Mouse (Mus musculus): ENCODE results near the gene Cfap298.

Gene Cfap298

GRCm38 (mm10) chr16:90934687-90935328 lies at the start of gene Cfap298:
TSS of gene Cfap298 (minus strand) at chr16:90935114.
- DNase-seq (ENCODE audit: inconsistent age in 2 of 2, low spot score in 1 of 2) = peak; percentile 95 to 98

DNA sequence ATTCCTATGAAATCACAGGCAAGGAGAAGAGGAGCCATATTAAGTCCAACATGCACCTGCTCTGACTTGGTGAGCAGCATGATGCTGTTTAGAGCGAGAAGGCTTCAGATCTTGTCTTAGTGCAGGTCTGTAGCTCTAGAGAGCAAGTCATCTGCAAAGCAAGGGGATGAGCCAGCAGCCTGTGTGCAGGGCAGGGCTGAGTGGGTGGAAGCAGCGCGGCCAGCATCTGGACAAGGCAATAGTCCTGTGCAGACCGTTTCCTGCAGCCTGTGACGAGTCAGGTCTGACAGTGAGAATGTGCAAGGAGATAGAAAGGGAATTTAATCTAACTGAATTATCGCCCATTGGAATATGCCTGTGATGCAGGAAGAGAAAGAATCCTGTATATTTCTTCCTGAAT lies 36.1 kb upstream of the Cfap298 start:
- DNase-seq (ENCODE audit: inconsistent age in 2 of 2, low spot score in 1 of 2) = no peak

- no peak for DNase-seq (ENCODE audit: inconsistent age in 2 of 2, low spot score in 1 of 2)
These were observed 31.3 kb upstream of the Cfap298 start for GRCm38 (mm10) chr16:90966241-90966640.

GRCm38 (mm10) chr16:90964302-90964701 lies 29.4 kb upstream of the Cfap298 start:
- no peak for DNase-seq (ENCODE audit: inconsistent age in 2 of 2, low spot score in 1 of 2)

DNA sequence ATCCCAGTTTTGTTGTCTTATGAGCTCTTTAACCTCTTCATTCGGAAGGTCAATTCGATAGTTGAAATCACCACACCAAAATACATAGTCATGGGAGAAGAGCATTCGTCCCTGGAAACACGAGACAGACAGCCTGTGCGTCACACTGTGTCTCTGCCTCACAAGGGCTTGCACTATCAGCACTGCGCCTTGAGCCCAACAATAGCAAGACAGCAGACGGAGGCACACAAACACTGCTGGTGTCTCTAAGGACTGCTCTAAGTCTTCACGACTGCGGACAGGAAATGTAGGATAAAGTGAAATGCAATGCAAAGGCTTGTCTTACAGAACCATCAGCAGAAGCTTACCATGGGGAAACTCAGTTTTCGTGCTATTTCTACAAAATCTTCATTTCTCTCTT lies 29.0 kb upstream of the Cfap298 start:
- DNase-seq (ENCODE audit: inconsistent age in 2 of 2, low spot score in 1 of 2) = no peak

GRCm38 (mm10) chr16:90963231-90963630 lies 28.3 kb upstream of the Cfap298 start:
- DNase-seq (ENCODE audit: inconsistent age in 2 of 2, low spot score in 1 of 2) = no peak

DNA sequence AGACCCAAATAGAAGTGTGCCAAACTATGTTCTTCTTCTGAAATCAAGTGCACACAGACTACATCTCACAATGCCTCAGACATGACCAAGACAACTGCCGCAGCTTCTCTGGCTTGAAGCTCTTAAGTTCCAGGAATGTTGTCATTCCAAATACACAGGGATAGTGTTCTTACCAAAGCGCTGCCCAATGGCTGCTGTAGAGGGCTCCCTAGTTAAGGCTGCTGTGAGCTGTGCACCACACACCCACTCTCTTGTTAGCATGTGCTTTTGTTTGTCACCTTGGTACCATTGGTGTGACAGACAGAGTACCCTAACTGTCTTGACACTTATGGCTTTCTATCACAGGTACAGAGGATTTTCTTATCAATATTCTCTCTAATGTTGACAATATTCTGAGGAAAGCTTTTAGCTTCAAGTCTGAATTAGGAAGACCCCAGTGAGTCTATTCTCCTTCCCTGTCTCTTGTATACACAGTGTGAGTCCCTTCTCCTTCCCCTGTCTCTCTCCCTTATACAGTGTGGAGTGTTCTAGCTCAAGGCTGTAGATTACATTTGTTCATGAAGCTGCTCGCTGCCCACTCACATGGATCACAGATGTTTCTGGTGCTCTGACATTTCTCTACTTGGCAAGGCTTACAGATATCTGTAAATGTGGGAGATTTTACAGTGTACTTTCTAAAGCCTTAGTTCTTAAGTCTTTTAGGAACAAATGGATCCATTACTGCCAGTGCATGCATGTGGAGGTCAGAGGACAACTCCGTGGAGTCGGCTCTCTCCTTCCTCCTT lies 23.6 kb upstream of the Cfap298 start:
- no peak for DNase-seq (ENCODE audit: inconsistent age in 2 of 2, low spot score in 1 of 2)

DNA sequence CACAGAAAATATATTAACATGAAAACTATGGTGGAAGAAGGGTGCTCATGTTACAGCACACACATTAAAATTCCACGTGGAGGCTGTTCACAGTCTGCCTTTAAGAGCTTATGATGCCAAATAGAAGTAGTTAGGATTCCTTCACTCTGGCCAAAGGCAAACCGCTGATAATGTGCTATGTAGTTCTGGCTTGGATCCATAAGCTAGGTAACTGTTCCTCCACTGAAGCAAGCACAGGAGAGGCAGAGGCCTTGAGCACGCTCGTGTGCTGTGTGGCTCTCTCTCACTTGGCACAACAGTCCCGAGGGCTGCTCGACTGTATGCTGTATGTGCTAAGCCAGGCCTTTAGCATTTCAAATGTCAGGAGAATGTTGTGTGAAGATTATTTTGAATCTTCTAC lies 20.6 kb upstream of the Cfap298 start:
- DNase-seq (ENCODE audit: inconsistent age in 2 of 2, low spot score in 1 of 2) = no peak

DNA sequence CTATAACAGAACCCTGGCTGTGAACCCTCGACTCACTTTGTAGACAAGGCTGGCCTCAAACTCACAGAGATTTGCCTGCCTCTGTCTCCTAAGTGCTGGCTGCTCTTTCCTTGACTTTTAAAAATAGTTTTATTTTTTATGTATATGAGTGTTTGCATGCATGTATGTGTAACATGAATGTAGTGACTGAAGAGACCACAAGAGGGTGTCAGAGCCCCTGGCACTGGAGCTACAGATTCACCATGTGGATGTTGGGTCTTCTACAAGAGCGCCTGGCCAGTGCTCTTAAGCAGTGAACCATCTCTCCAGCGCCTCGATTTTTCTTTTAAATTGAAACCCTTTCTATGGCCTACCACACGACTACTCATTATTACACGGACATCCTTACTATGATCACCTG lies 18.9 kb upstream of the Cfap298 start:
- no peak for DNase-seq (ENCODE audit: inconsistent age in 2 of 2, low spot score in 1 of 2)

GRCm38 (mm10) chr16:90953147-90953546 lies 18.2 kb upstream of the Cfap298 start:
- no peak for DNase-seq (ENCODE audit: inconsistent age in 2 of 2, low spot score in 1 of 2)

DNA sequence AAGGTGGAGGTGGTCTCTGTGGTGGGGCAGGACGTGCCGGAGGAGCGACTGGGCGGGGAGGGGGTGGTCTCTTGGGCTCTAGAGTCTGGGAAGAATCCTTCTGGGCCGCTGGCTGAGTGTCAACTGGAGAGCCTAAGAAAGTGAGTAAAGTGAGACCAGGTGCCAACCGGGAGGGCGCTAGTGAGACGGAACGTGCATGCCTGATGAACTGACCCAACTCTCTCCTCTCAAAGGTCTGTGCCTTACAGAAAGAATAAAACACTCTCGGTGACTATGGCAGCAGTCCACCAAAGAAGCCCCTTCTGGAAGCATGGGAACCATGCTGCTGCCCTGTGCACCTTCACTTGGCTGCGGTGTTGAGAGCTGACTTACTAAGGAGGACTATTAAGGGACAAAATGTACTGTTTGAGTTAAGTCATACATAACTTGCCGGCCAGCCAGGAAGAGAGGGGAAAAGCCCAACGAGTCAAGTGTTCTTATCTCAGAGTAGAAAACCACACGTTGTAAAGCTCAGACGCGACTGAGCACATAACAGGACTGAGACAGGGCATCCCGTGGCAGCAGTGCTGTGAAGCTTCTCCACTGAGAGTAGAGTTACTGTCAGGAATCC lies 15.5 kb upstream of the Cfap298 start:
- DNase-seq (ENCODE audit: inconsistent age in 2 of 2, low spot score in 1 of 2) = no peak

- DNase-seq (ENCODE audit: inconsistent age in 2 of 2, low spot score in 1 of 2) = no peak
These were observed 12.1 kb upstream of the Cfap298 start for GRCm38 (mm10) chr16:90946977-90947376.

DNA sequence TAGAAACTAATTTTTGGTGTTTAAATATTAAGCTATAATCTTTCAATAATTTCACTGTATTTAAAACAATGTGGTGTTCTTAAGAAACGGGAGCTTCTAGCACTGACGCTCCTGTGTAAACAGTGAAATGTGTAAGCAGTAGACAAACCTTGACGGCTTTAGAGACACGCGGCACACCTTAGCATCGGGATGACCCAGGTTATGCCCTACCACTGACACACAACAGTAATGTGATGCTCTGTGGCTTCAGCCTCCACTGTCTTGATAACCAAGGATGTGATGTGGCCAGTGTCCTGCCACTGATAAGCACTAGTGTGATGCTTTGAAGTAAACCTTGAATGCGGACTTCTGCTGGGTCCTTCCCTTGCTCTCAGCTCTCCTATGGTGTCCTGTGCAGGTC lies 6.3 kb upstream of the Cfap298 start:
- no peak for DNase-seq (ENCODE audit: inconsistent age in 2 of 2, low spot score in 1 of 2)

DNA sequence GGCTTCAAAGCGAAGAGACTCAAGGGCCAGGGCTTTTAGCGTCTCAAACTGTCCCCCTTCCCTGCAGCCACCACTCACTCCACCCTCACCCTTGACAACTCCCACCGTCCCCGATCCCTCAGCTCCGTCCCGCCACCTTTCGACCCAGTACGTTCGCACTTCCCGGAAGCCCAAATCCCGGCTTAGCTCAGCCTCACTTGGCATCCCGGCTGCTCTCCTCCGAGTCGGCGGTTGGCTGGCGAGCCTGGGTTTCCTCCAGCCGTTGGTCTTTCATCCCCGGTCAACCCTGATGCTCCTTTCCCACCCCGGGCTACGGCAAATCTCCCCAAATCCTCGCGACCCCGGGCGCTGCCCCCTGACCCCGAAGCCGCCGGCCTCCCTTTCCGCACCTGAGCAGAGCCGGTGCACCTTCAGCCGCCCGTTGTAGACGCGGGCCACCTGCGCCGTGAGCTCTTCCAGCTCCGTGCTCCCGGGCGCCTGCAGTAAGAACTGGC lies 674 bp downstream of the Cfap298 start:
- peak; percentile 76 to 92 for DNase-seq (ENCODE audit: inconsistent age in 2 of 2, low spot score in 1 of 2)

DNA sequence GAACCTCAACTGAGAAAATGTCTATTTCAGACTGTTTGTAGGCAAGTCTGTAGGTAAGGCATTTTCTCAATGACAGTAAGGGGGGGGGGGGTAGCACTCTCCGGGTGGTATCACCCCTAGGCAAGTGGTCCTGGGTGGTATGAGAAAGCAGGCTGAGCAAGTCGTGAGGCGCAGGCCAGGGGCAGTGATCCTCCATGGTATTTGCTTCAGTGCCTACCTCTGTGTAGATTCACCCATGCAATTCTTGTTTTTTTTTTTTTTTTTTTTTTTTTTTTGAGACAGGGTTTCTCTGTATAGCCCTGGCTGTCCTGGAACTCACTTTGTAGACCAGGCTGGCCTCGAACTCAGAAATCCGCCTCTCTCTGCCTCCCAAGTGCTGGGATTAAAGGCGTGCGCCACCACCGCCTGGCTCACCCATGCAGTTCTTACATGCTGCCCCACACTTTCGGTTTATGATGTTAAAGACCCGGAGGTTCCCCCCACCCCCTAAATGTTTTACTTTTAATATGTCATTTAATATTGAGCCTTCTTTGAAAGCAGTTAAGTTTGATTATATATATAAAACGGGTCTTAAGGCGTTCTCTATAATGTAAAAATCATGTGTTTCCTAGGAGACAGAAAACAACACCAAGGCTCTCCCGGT lies 1.3 kb downstream of the Cfap298 start:
- DNase-seq (ENCODE audit: inconsistent age in 2 of 2, low spot score in 1 of 2) = no peak

- no peak for DNase-seq (ENCODE audit: inconsistent age in 2 of 2, low spot score in 1 of 2)
These were observed 7.5 kb downstream of the Cfap298 start for GRCm38 (mm10) chr16:90927446-90927845.

- DNase-seq (ENCODE audit: inconsistent age in 2 of 2, low spot score in 1 of 2) = peak; percentile 78 to 92
These were observed 9.5 kb downstream of the Cfap298 start for GRCm38 (mm10) chr16:90925461-90925860.

DNA sequence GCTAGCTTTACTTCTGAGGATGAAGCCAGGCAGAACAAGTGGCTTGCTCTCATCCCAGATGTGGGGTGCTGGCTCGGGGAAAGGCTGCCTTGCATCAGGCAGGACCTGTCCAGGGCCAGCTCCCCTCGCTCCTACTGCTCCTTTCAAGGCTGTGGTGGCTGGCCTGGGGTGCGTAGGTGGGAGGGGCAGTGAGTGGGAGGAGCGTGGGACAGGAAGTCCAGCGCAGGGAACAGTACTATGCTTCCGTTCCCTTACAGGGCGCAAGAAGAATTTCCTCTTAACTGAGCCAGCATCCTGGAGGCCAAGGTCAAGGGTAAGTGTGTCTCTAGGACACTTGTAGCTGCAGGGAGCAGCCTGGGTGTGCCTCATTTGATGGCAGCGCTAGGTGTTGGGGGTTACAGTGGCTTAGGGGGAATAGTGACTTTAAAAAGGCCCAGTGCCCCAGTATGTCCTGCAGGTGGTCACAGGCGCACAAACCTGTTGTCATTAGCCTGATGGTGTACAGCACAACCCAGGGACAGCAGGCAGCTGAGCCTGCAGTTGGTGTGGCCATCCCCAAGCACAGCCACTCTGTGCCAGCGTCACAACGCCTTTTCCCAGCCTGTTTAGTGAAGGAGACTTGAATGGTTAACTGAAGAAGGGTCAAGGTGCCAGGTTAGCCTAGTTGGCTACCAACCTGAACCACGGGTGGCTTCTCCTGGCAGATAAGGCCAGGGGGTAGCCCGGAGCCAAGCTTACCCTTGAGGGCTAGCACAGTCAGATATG lies 10.1 kb downstream of the Cfap298 start:
- peak; percentile 87 to 94 for DNase-seq (ENCODE audit: inconsistent age in 2 of 2, low spot score in 1 of 2)

GRCm38 (mm10) chr16:90921471-90922159 lies 13.3 kb downstream of the Cfap298 start:
- no peak for DNase-seq (ENCODE audit: inconsistent age in 2 of 2, low spot score in 1 of 2)

- DNase-seq (ENCODE audit: inconsistent age in 2 of 2, low spot score in 1 of 2) = no peak
These were observed 17.8 kb downstream of the Cfap298 start for GRCm38 (mm10) chr16:90917156-90917555.
